ENCODE assay signal across 22 mouse cellular contexts in genomic region chr7:64153535-64153934, GRCm38 (mm10). TPM values are rescaled to one million over a fixed set of nuclear protein-coding genes. Genes with fewer than 3 reads are reported as not detected.
"Had no signal": no experiment of that assay in that cellular context is flagged by ENCODE, and none has a peak within 500 bp of the region (broad histone marks: within the 10 kb centered on the region; RNA-seq: fewer than 3 reads in every experiment).

TSS of gene Trpm1 (plus strand) at chr7:64153835.

- ATAC-seq: midbrain, embryonic 16.5 days had no signal

- H3K4me3 ChIP-seq: midbrain, embryonic 10.5 days; midbrain, embryonic 12.5 days; myocyte; neural tube, embryonic 13.5 days; neural tube, embryonic 15.5 days had no signal

- H3K36me3 ChIP-seq: midbrain, embryonic 10.5 days; midbrain, embryonic 12.5 days; neural tube, embryonic 13.5 days; neural tube, embryonic 15.5 days had no signal

- DNase-seq: lung, adult 18-20 months; lung, embryonic 14.5 days; lung, postnatal 10 days; lung, postnatal 4 days; midbrain, embryonic 14.5 days; retina, postnatal 1 day; right cerebral cortex, adult 18-20 months; right cerebral cortex, postnatal 25 days; right cerebral cortex, postnatal 4 days; spleen, adult 18-20 months; thymus, adult 18-20 months; thymus, postnatal 14 days; thymus, postnatal 36 days had no signal

- H3K9me3 ChIP-seq: midbrain, embryonic 10.5 days; midbrain, embryonic 12.5 days; neural tube, embryonic 13.5 days; neural tube, embryonic 15.5 days had no signal

- H3K4me2 ChIP-seq: lung, embryonic 14.5 days; midbrain, embryonic 12.5 days had no signal

- H3K27me3 ChIP-seq: neural tube, embryonic 13.5 days; neural tube, embryonic 15.5 days had no signal

- H3K27ac ChIP-seq: midbrain, embryonic 10.5 days; midbrain, embryonic 12.5 days; neural tube, embryonic 13.5 days; neural tube, embryonic 15.5 days had no signal

- H3K9ac ChIP-seq: lung, embryonic 14.5 days; midbrain, embryonic 12.5 days; neural tube, embryonic 13.5 days; neural tube, embryonic 15.5 days had no signal

RNA-seq across cellular contexts. Expression of gene Trpm1, which starts in this region (rescaled TPM):
- total RNA-seq: megakaryocyte, adult 5-6 weeks had no signal
- polyA plus RNA-seq: liver, embryonic 16.5 days; lung, embryonic 14.5 days; neural tube, embryonic 13.5 days; stomach, embryonic 14.5 days had no signal
